Mouse (Mus musculus) embryonic facial prominence, embryonic 13.5 days (tissue): Measurements from ENCODE around the gene Zbtb1. TPM values are rescaled to one million over a fixed set of nuclear protein-coding genes. Genes with fewer than 3 reads are reported as not detected.

Experiments
- ATAC-seq: fragments of 200-750 bp; cut with Nextera tagmentation; 2 replicates; pipeline ENCODE4 v1.8.0; 2017; ENCODE audit warnings: low read depth; ENCODE audit not compliant: insufficient number of reproducible peaks, insufficient read depth, low FRiP score, low TSS enrichment
- H3K27ac ChIP-seq: fragments of 300-500 bp; sonication (generic); 2 replicates; pipeline ENCODE4 v1.5.1; 2015; ENCODE audit warnings: moderate library complexity, mild to moderate bottlenecking, inconsistent platforms
- H3K27me3 ChIP-seq: fragments of 300-500 bp; sonication (generic); 2 replicates; pipeline ENCODE4 v1.6.1; 2015; ENCODE audit warnings: mild to moderate bottlenecking, inconsistent platforms
- H3K36me3 ChIP-seq: fragments of 300-500 bp; sonication (generic); 2 replicates; pipeline ENCODE4 v1.6.1; 2015; ENCODE audit warnings: mild to moderate bottlenecking, inconsistent platforms
- H3K4me1 ChIP-seq: fragments of 300-500 bp; sonication (generic); 2 replicates; pipeline ENCODE4 v1.6.1; 2015; ENCODE audit warnings: inconsistent platforms
- H3K4me2 ChIP-seq: fragments of 300-500 bp; sonication (generic); 2 replicates; pipeline ENCODE4 v1.6.1; 2015; ENCODE audit warnings: moderate library complexity, mild to moderate bottlenecking, inconsistent platforms
- H3K4me3 ChIP-seq: fragments of 300-500 bp; sonication (generic); 2 replicates; pipeline ENCODE4 v1.5.1; 2015; ENCODE audit warnings: mild to moderate bottlenecking, inconsistent platforms
- H3K9ac ChIP-seq: fragments of 300-500 bp; sonication (generic); 2 replicates; pipeline ENCODE4 v1.6.1; 2015; ENCODE audit warnings: mild to moderate bottlenecking, inconsistent platforms
- H3K9me3 ChIP-seq: fragments of 300-500 bp; sonication (generic); 2 replicates; pipeline ENCODE4 v1.6.1; 2016; ENCODE audit warnings: inconsistent platforms
- WGBS: fragments of 180-500 bp; shearing (Covaris S2); methylation state at CpG from one replicate; pipeline ENCODE4 v1.1.7; 2015; ENCODE audit warnings: mixed read lengths; 5-methylcytosine and 5-hydroxymethylcytosine counted together
- polyA plus RNA-seq: library from polyadenylated mRNA; unstranded; fragments of >200 nt; fragmentation: Nextera tagmentation; extraction: Ambion mirVana; gene quantifications from 2 replicates; pipeline ENCODE4 v1.2.1, GENCODE M21; 2015

Zbtb1 gene
- polyA plus RNA-seq, 1 experiment from 2014 or later, result 11.3 TPM

GRCm38 (mm10) chr12:76391595-76392271 lies 21.7 kb downstream of the Zbtb1 start:
- Histone ChIP-seq H3K4me1 (no peaks in the 10 kb centered on the region), H3K27ac (no peak overlapping the region), H3K27me3 (no peaks in the 10 kb centered on the region), H3K36me3 (peaks cover 25% of the 10 kb centered on the region), H3K9me3 (no peaks in the 10 kb centered on the region), H3K4me3 (no peak overlapping the region), H3K4me2 (no peak overlapping the region), H3K9ac (no peak overlapping the region)
- ATAC-seq, result no peak
- WGBS, result 74% methylated on average over 3 of the region's 3 CpGs

- H3K4me2 ChIP-seq, result no peak overlapping the region
- H3K27ac ChIP-seq, result no peak overlapping the region
- ATAC-seq, result no peak
- 81% methylated on average over 5 of the region's 5 CpGs for WGBS
- H3K4me3 ChIP-seq, result no peak overlapping the region
- peaks cover 19% of the 10 kb centered on the region; the same call in 1 of the 2 replicates for H3K36me3 ChIP-seq
- H3K27me3 ChIP-seq, result no peaks in the 10 kb centered on the region
- H3K9ac ChIP-seq, result no peak overlapping the region
- H3K4me1 ChIP-seq, result no peaks in the 10 kb centered on the region
- H3K9me3 ChIP-seq, result no peaks in the 10 kb centered on the region
Observed at GRCm38 (mm10) chr12:76392979-76393378, 22.9 kb downstream of the Zbtb1 start.

GRCm38 (mm10) chr12:76397281-76397680 lies 27.2 kb downstream of the Zbtb1 start:
- Histone ChIP-seq H3K4me3 (no peak overlapping the region), H3K27me3 (peaks cover 7% of the 10 kb centered on the region), H3K4me2 (no peak overlapping the region), H3K36me3 (no peaks in the 10 kb centered on the region), H3K4me1 (no peaks in the 10 kb centered on the region), H3K9ac (no peak overlapping the region), H3K9me3 (no peaks in the 10 kb centered on the region), H3K27ac (no peak overlapping the region)
- 81% methylated on average over 5 of the region's 5 CpGs for WGBS
- no peak for ATAC-seq

GRCm38 (mm10) chr12:76401674-76402073 lies 31.6 kb downstream of the Zbtb1 start:
- Histone ChIP-seq H3K27me3 (peaks cover 37% of the 10 kb centered on the region), H3K4me1 (peaks cover 27% of the 10 kb centered on the region), H3K4me2 (no peak overlapping the region), H3K9ac (no peak overlapping the region), H3K4me3 (no peak overlapping the region), H3K36me3 (no peaks in the 10 kb centered on the region), H3K27ac (no peak overlapping the region), H3K9me3 (no peaks in the 10 kb centered on the region)
- 61% methylated on average over 3 of the region's 3 CpGs for WGBS
- ATAC-seq, result no peak

- H3K27ac ChIP-seq, result peak overlapping the region; percentile 90
- H3K4me2 ChIP-seq, result peak overlapping the region; percentile 81
- ATAC-seq, result peak; percentile 87
- H3K4me1 ChIP-seq, result peaks cover 27% of the 10 kb centered on the region
- H3K36me3 ChIP-seq, result no peaks in the 10 kb centered on the region
- H3K9me3 ChIP-seq, result no peaks in the 10 kb centered on the region
- peaks cover 49% of the 10 kb centered on the region for H3K27me3 ChIP-seq
- H3K4me3 ChIP-seq, result peak overlapping the region; percentile 64
- under 1% methylated on average over 54 of the region's 54 CpGs for WGBS
- H3K9ac ChIP-seq, result peak overlapping the region; percentile 72
Observed at GRCm38 (mm10) chr12:76402991-76403885, 33.2 kb downstream of the Zbtb1 start.

- H3K4me3 ChIP-seq, result peak within 1 kb of the TSS; percentile 64
- peaks cover 53% of the 10 kb centered on the region for H3K27me3 ChIP-seq
- no peaks in the 10 kb centered on the region for H3K9me3 ChIP-seq
- peaks cover 27% of the 10 kb centered on the region for H3K4me1 ChIP-seq
- no peaks in the 10 kb centered on the region for H3K36me3 ChIP-seq
- H3K9ac ChIP-seq, result peak within 1 kb of the TSS; percentile 72
- peak within 1 kb of the TSS; percentile 81 for H3K4me2 ChIP-seq
- under 1% methylated on average over 54 of the region's 54 CpGs for WGBS
- H3K27ac ChIP-seq, result peak within 1 kb of the TSS; percentile 90
- peak; percentile 95 for ATAC-seq
Observed at GRCm38 (mm10) chr12:76403886-76404537, 33.9 kb downstream of the Zbtb1 start, which contains the start of gene Hspa2. Hspa2 (plus strand) TSS chr12:76404176.

GRCm38 (mm10) chr12:76404836-76405182 lies 34.7 kb downstream of the Zbtb1 start:
- 9% methylated on average over 20 of the region's 20 CpGs for WGBS
- Histone ChIP-seq H3K27ac (no peak overlapping the region), H3K36me3 (no peaks in the 10 kb centered on the region), H3K9ac (peak overlapping the region; percentile 51; the same call in 1 of the 2 replicates), H3K9me3 (no peaks in the 10 kb centered on the region), H3K4me1 (peaks cover 27% of the 10 kb centered on the region), H3K4me3 (peak overlapping the region; percentile 64), H3K27me3 (peaks cover 53% of the 10 kb centered on the region), H3K4me2 (peak overlapping the region; percentile 81)
- no peak for ATAC-seq

- Histone ChIP-seq H3K27ac (no peak overlapping the region), H3K4me1 (peaks cover 27% of the 10 kb centered on the region), H3K27me3 (peaks cover 53% of the 10 kb centered on the region), H3K4me3 (peak overlapping the region; percentile 64), H3K9ac (peak overlapping the region; percentile 16; the same call in 1 of the 2 replicates), H3K9me3 (no peaks in the 10 kb centered on the region), H3K4me2 (peak overlapping the region; percentile 81), H3K36me3 (no peaks in the 10 kb centered on the region)
- 3% methylated on average over 64 of the region's 64 CpGs for WGBS
- ATAC-seq, result no peak
Observed at GRCm38 (mm10) chr12:76405183-76405970, 35.3 kb downstream of the Zbtb1 start.

- peaks cover 53% of the 10 kb centered on the region for H3K27me3 ChIP-seq
- no peak overlapping the region for H3K9ac ChIP-seq
- ATAC-seq, result no peak
- H3K27ac ChIP-seq, result no peak overlapping the region
- WGBS, result 2% methylated on average over 23 of the region's 23 CpGs
- H3K4me3 ChIP-seq, result peak overlapping the region; percentile 64
- no peaks in the 10 kb centered on the region for H3K9me3 ChIP-seq
- H3K4me1 ChIP-seq, result peaks cover 27% of the 10 kb centered on the region
- H3K36me3 ChIP-seq, result no peaks in the 10 kb centered on the region
- peak overlapping the region; percentile 81 for H3K4me2 ChIP-seq
Observed at GRCm38 (mm10) chr12:76405971-76406370, 35.9 kb downstream of the Zbtb1 start.

GRCm38 (mm10) chr12:76407184-76407583 lies 37.1 kb downstream of the Zbtb1 start:
- Histone ChIP-seq H3K4me2 (no peak overlapping the region), H3K9ac (no peak overlapping the region), H3K36me3 (no peaks in the 10 kb centered on the region), H3K4me1 (peaks cover 27% of the 10 kb centered on the region), H3K27ac (no peak overlapping the region), H3K27me3 (peaks cover 47% of the 10 kb centered on the region), H3K4me3 (no peak overlapping the region), H3K9me3 (no peaks in the 10 kb centered on the region)
- WGBS, result 29% methylated on average over 1 of the region's 1 CpGs
- ATAC-seq, result no peak

- ATAC-seq, result no peak
Observed at GRCm38 (mm10) chr12:76409166-76409565, 39.1 kb downstream of the Zbtb1 start.

More at GRCm38 (mm10) chr12:76409166-76409565, 39.1 kb downstream of the Zbtb1 start:
- 15% methylated on average over 4 of the region's 4 CpGs for WGBS
- no peaks in the 10 kb centered on the region for H3K36me3 ChIP-seq
- H3K9ac ChIP-seq, result no peak overlapping the region
- peaks cover 40% of the 10 kb centered on the region for H3K27me3 ChIP-seq
- H3K4me3 ChIP-seq, result no peak overlapping the region
- H3K4me1 ChIP-seq, result peaks cover 20% of the 10 kb centered on the region
- no peak overlapping the region for H3K27ac ChIP-seq
- no peak overlapping the region for H3K4me2 ChIP-seq
- H3K9me3 ChIP-seq, result no peaks in the 10 kb centered on the region
